In genomic region chrX:48694460-48694859, GRCm38 (mm10) we compare ENCODE assay signal across 7 mouse cellular contexts. TPM values are rescaled to one million over a fixed set of nuclear protein-coding genes. Genes with fewer than 3 reads are reported as not detected.
A peak's percentile ranks its signal among the peaks of the same experiment; 100 is the strongest.
DNase-seq lines count a peak whose midpoint lies in the region; ATAC-seq and TF ChIP-seq lines count a peak whose summit lies in the region.

No protein-coding gene starts in this region.

- no peak overlapping the region for H3K27ac ChIP-seq in limb, embryonic 13.5 days
- no peak overlapping the region for H3K27ac ChIP-seq in olfactory bulb, adult 2 months (ENCODE audit: insufficient read depth, low read depth, low read length)

- H3K36me3 ChIP-seq in limb, embryonic 13.5 days: peaks cover 6% of the 10 kb centered on the region

- H3K4me3 ChIP-seq in limb, embryonic 13.5 days: peak overlapping the region; percentile 59
- peak overlapping the region; percentile 65 for H3K4me3 ChIP-seq in olfactory bulb, adult 2 months (ENCODE audit: insufficient read depth, low read depth, low read length)

- TF ChIP-seq POLR2A in olfactory bulb, adult 2 months (IDR thresholded peaks at IDR 0.05; ENCODE audit: insufficient read depth, low read depth, low read length): no peak

- no peak for TF ChIP-seq CTCF in olfactory bulb, adult 2 months (IDR thresholded peaks at IDR 0.05; ENCODE audit: insufficient read depth, low read depth, low read length)

- peaks cover 10% of the 10 kb centered on the region for H3K4me1 ChIP-seq in limb, embryonic 13.5 days
- H3K4me1 ChIP-seq in olfactory bulb, adult 2 months (ENCODE audit: control insufficient read depth, insufficient read depth, low read length): peaks cover 4% of the 10 kb centered on the region; the same call in 1 of the 2 replicates

- H3K27me3 ChIP-seq in limb, embryonic 13.5 days: no peaks in the 10 kb centered on the region

- no peak overlapping the region for H3K9ac ChIP-seq in limb, embryonic 13.5 days

- DNase-seq in retina, postnatal 7 days (ENCODE audit: low read depth, low spot score): peak; percentile 13
- no peak for DNase-seq in retina, embryonic 14.5 days (ENCODE audit: low spot score)
- no peak for DNase-seq in cerebellum, postnatal 36 days
- no peak for DNase-seq in adipocyte (ENCODE audit: low spot score)

- no peaks in the 10 kb centered on the region for H3K9me3 ChIP-seq in limb, embryonic 13.5 days

- peak; percentile 44 for ATAC-seq in erythroid progenitor cell, adult 5-6 weeks (replicated peaks; ENCODE audit: low FRiP score, poor library complexity, severe bottlenecking)
- peak; percentile 86 for ATAC-seq in limb, embryonic 13.5 days (ENCODE audit: low FRiP score, low read depth)

- H3K4me2 ChIP-seq in limb, embryonic 13.5 days (replicated peaks): peak overlapping the region; percentile 59

- WGBS in limb, embryonic 13.5 days: 23% methylated on average over 6 of the region's 6 CpGs
- 5% methylated on average over 6 of the region's 6 CpGs for WGBS in olfactory bulb, adult 2 months

RNA-seq across cellular contexts. Expression of gene Rbmx2, which starts 0.3 kb away (rescaled TPM):
- total RNA-seq in erythroid progenitor cell, adult 5-6 weeks (2015; ENCODE audit: low replicate concordance): 22.0 and 41.1 TPM in 2 replicates
- total RNA-seq in erythroid progenitor cell, adult 5-6 weeks (2017; ENCODE audit: low replicate concordance): 19.8 and 28.5 TPM in 2 replicates
- polyA plus RNA-seq in limb, embryonic 13.5 days (2015; fragmentation: Nextera tagmentation; extraction: Ambion mirVana): 27.9 and 29.1 TPM in 2 replicates
- not detected in 2 replicates for polyA plus RNA-seq in olfactory bulb, adult 2 months (2012; ENCODE audit: insufficient read depth, insufficient read length, low replicate concordance, missing spikeins)

RNA-seq across cellular contexts. Expression of gene Gpr119, which starts 20.2 kb away (rescaled TPM):
- total RNA-seq in erythroid progenitor cell, adult 5-6 weeks (2015; ENCODE audit: low replicate concordance): not detected in 2 replicates
- not detected in 2 replicates for total RNA-seq in erythroid progenitor cell, adult 5-6 weeks (2017; ENCODE audit: low replicate concordance)
- not detected in 2 replicates for polyA plus RNA-seq in limb, embryonic 13.5 days (2015; fragmentation: Nextera tagmentation; extraction: Ambion mirVana)
- polyA plus RNA-seq in olfactory bulb, adult 2 months (2012; ENCODE audit: insufficient read depth, insufficient read length, low replicate concordance, missing spikeins): not detected in 2 replicates

Comparison
In these comparisons a context has a peak if more than half of its experiments do, and no peak if none do; other contexts are left out.
1. RNA of gene Rbmx2, which starts 0.3 kb away (polyA plus RNA-seq): 27.9 to 29.1 TPM in limb, embryonic 13.5 days; not detected in olfactory bulb, adult 2 months; every median in the first group is over 10 times any median in the second.